Mouse (Mus musculus) leukemia stem cell, adult 10-12 weeks (primary cell): ENCODE measurements around the gene Tex44. TPM values are rescaled to one million over a fixed set of nuclear protein-coding genes. Genes with fewer than 3 reads are reported as not detected.

Source experiments
- polyA plus RNA-seq: library from polyadenylated mRNA; stranded (reverse); fragments of >175 nt; gene quantifications from 2 replicates; pipeline ENCODE4 v1.2.3, GENCODE M21; 2012; ENCODE audit warnings: low replicate concordance

The Tex44 gene
- polyA plus RNA-seq, result not detected in 2 replicates

DNA sequence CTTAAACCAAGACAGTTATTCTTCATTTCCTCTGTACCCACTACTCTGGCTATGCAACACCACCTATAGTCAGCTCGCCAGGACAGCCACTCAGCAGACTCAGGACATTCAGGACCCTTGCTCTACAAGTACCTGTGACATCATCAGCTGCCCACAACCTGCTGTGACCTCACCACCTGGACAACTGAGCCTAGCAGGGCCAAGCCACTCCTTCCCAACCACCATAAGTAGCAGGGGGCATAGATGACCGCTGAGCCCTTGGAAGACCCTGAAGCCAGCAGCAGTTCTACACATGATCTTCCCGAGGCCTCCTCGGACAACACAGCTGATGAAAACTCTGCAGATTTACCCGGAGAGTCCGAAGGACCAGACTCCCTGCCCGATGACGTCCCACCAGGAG, at the start of gene Tex44, which contains the start of gene Nmur1:
Tex44 (plus strand) TSS at position 202 of the 400 bp plus-strand sequence.
Nmur1 (minus strand) TSS at position 101 of the 400 bp plus-strand sequence.

Other genes with a start within 250 kb of the Tex44 start
- 1.7 and 3.0 TPM in 2 replicates for gene B3gnt7, start 123.5 kb upstream of the Tex44 start, polyA plus RNA-seq
- gene Ncl, start 66.9 kb upstream of the Tex44 start, polyA plus RNA-seq, result 490 and 493 TPM in 2 replicates
- not detected in 2 replicates for gene Nmur1, start 101 bp upstream of the Tex44 start, polyA plus RNA-seq
- gene Ptma, start 100.4 kb downstream of the Tex44 start, polyA plus RNA-seq, result 4,878 and 14,583 TPM in 2 replicates
- 17.0 and 53.0 TPM in 2 replicates for gene Pde6d, start 156.3 kb downstream of the Tex44 start, polyA plus RNA-seq
- gene Cops7b, start 156.6 kb downstream of the Tex44 start, polyA plus RNA-seq, result 56.2 and 56.8 TPM in 2 replicates
- gene Nppc, start 244.2 kb downstream of the Tex44 start, polyA plus RNA-seq, result 0.17 and 0.40 TPM in 2 replicates